In genomic region chr6:119822216-119822615, GRCm38 (mm10) we compare ENCODE assay signal across 20 mouse cellular contexts. TPM values are rescaled to one million over a fixed set of nuclear protein-coding genes. Genes with fewer than 3 reads are reported as not detected.
DNase-seq lines count a peak whose midpoint lies in the region; ATAC-seq lines count a peak whose summit lies in the region.
"Had no signal": no experiment of that assay in that cellular context is flagged by ENCODE, and none has a peak within 500 bp of the region (broad histone marks: within the 10 kb centered on the region; RNA-seq: fewer than 3 reads in every experiment).

No protein-coding gene starts in this region.

- no peaks in the 10 kb centered on the region for H3K9me3 ChIP-seq in forebrain, embryonic 13.5 days (replicated peaks)
- H3K9me3 ChIP-seq in forebrain, embryonic 11.5 days (ENCODE audit: control insufficient read depth, low read length), result no peaks in the 10 kb centered on the region
- no peaks in the 10 kb centered on the region for H3K9me3 ChIP-seq in forebrain, embryonic 15.5 days
- 0 out of 2 replicates have a peak, but pooled peaks cover 3% of the 10 kb centered on the region for H3K9me3 ChIP-seq in embryonic facial prominence, embryonic 10.5 days
- H3K9me3 ChIP-seq: heart, embryonic 13.5 days; hindbrain, embryonic 12.5 days had no signal

- no peak overlapping the region for H3K27ac ChIP-seq in forebrain, embryonic 13.5 days
- no peak overlapping the region for H3K27ac ChIP-seq in forebrain, embryonic 11.5 days (ENCODE audit: low read depth, low read length)
- no peak overlapping the region for H3K27ac ChIP-seq in forebrain, embryonic 15.5 days (replicated peaks)
- H3K27ac ChIP-seq in embryonic facial prominence, embryonic 10.5 days (replicated peaks), result no peak overlapping the region
- H3K27ac ChIP-seq: heart, embryonic 13.5 days; hindbrain, embryonic 12.5 days had no signal

- peaks cover 30% of the 10 kb centered on the region for H3K36me3 ChIP-seq in forebrain, embryonic 13.5 days (ENCODE audit: poor library complexity, severe bottlenecking)
- no peaks in the 10 kb centered on the region for H3K36me3 ChIP-seq in forebrain, embryonic 11.5 days (ENCODE audit: control insufficient read depth, insufficient read depth, low read length)
- peaks cover 15% of the 10 kb centered on the region for H3K36me3 ChIP-seq in forebrain, embryonic 15.5 days
- peaks cover 42% of the 10 kb centered on the region for H3K36me3 ChIP-seq in embryonic facial prominence, embryonic 10.5 days (replicated peaks)

- intact Hi-C loops in gastrocnemius, postnatal 36 days (cut with DNase I), result no loop called here

- peak; percentile 82 for ATAC-seq in forebrain, embryonic 13.5 days
- ATAC-seq in forebrain, embryonic 11.5 days (replicated peaks; ENCODE audit: low FRiP score), result no peak
- ATAC-seq in forebrain, embryonic 15.5 days (replicated peaks), result peak; percentile 76
- ATAC-seq: hindbrain, embryonic 16.5 days; inflammation-experienced regulatory T-cells, adult 6 months; intestine, postnatal 0 days had no signal

- no peak overlapping the region for H3K4me2 ChIP-seq in forebrain, embryonic 13.5 days
- H3K4me2 ChIP-seq in forebrain, embryonic 11.5 days (ENCODE audit: low read depth, low read length, severe bottlenecking), result no peak overlapping the region
- H3K4me2 ChIP-seq in forebrain, embryonic 15.5 days (replicated peaks), result no peak overlapping the region
- H3K4me2 ChIP-seq: heart, embryonic 13.5 days; hindbrain, embryonic 12.5 days had no signal

- peaks cover 13% of the 10 kb centered on the region for H3K4me1 ChIP-seq in forebrain, embryonic 13.5 days
- H3K4me1 ChIP-seq in forebrain, embryonic 11.5 days (replicated peaks; ENCODE audit: control insufficient read depth, insufficient read depth, low read length), result no peaks in the 10 kb centered on the region
- H3K4me1 ChIP-seq in forebrain, embryonic 15.5 days, result peaks cover 11% of the 10 kb centered on the region
- H3K4me1 ChIP-seq in embryonic facial prominence, embryonic 10.5 days, result no peaks in the 10 kb centered on the region
- H3K4me1 ChIP-seq: hindbrain, embryonic 12.5 days had no signal

- no peak overlapping the region for H3K9ac ChIP-seq in forebrain, embryonic 13.5 days
- H3K9ac ChIP-seq in forebrain, embryonic 11.5 days (ENCODE audit: low read length), result no peak overlapping the region
- H3K9ac ChIP-seq in forebrain, embryonic 15.5 days (replicated peaks), result no peak overlapping the region
- H3K9ac ChIP-seq: heart, embryonic 13.5 days; hindbrain, embryonic 12.5 days had no signal

- 19% methylated on average over 1 of the region's 1 CpGs for WGBS in forebrain, embryonic 13.5 days
- WGBS in forebrain, embryonic 11.5 days, result 56% methylated on average over 1 of the region's 1 CpGs
- WGBS in forebrain, embryonic 15.5 days, result 23% methylated on average over 1 of the region's 1 CpGs
- 87% methylated on average over 1 of the region's 1 CpGs for WGBS in embryonic facial prominence, embryonic 10.5 days

- DNase-seq in forebrain, embryonic 11.5 days (ENCODE audit: low spot score), result no peak
- DNase-seq in Muller cell, postnatal 12 days (ENCODE audit: inconsistent ontology term), result peak; percentile 87
- DNase-seq in embryonic facial prominence, embryonic 10.5 days (ENCODE audit: low spot score), result no peak
- DNase-seq in gastrocnemius, postnatal 36 days, result no peak
- DNase-seq in adrenal gland, adult (ENCODE audit: inconsistent age in 2 of 2, low spot score in 1 of 2), result no peak
- DNase-seq: adrenal gland, adult 8-10 months; adrenal gland, postnatal 36 days; cerebellum, adult 11-12 months; cerebellum, adult 9-10 months; cerebellum, postnatal 36 days; gastrocnemius, postnatal 25 days; heart, adult 11 months; heart, postnatal 36 days had no signal

- no peaks in the 10 kb centered on the region for H3K27me3 ChIP-seq in forebrain, embryonic 13.5 days
- H3K27me3 ChIP-seq in forebrain, embryonic 11.5 days (ENCODE audit: control insufficient read depth, insufficient read depth, low read length), result no peaks in the 10 kb centered on the region
- H3K27me3 ChIP-seq in forebrain, embryonic 15.5 days, result no peaks in the 10 kb centered on the region
- no peaks in the 10 kb centered on the region for H3K27me3 ChIP-seq in embryonic facial prominence, embryonic 10.5 days (replicated peaks; ENCODE audit: low read depth, poor library complexity, severe bottlenecking)
- H3K27me3 ChIP-seq: heart, embryonic 13.5 days; hindbrain, embryonic 12.5 days had no signal

- H3K4me3 ChIP-seq in forebrain, embryonic 13.5 days, result no peak overlapping the region
- no peak overlapping the region for H3K4me3 ChIP-seq in forebrain, embryonic 11.5 days (ENCODE audit: low read depth, low read length)
- H3K4me3 ChIP-seq in forebrain, embryonic 15.5 days, result no peak overlapping the region
- H3K4me3 ChIP-seq in embryonic facial prominence, embryonic 10.5 days, result no peak overlapping the region
- H3K4me3 ChIP-seq: heart, embryonic 13.5 days; hindbrain, embryonic 12.5 days had no signal

RNA-seq across cellular contexts. Expression of gene Erc1, which starts 25.8 kb away (rescaled TPM):
- 30.1 and 31.3 TPM in 2 replicates for polyA plus RNA-seq in forebrain, embryonic 13.5 days (2015; fragmentation: Nextera tagmentation; extraction: Ambion mirVana)
- 31.4 and 33.7 TPM in 2 replicates for polyA plus RNA-seq in forebrain, embryonic 11.5 days (2014; fragmentation: Nextera tagmentation; extraction: Ambion mirVana)
- polyA plus RNA-seq in forebrain, embryonic 15.5 days (2015; fragmentation: Nextera tagmentation; extraction: Ambion mirVana), result 39.9 and 42.2 TPM in 2 replicates
- polyA plus RNA-seq in embryonic facial prominence, embryonic 10.5 days (2016; fragmentation: Nextera tagmentation; extraction: Ambion mirVana), result 24.9 and 25.2 TPM in 2 replicates
- total RNA-seq in gastrocnemius, postnatal 36 days (2021), result 10 to 100 TPM; 24.6 TPM
